Mouse (Mus musculus) midbrain, embryonic 15.5 days (tissue): ENCODE measurements around the gene Ebf3. TPM values are rescaled to one million over a fixed set of nuclear protein-coding genes. Genes with fewer than 3 reads are reported as not detected.

Experiments
- ATAC-seq: fragments of 200-750 bp; cut with Nextera tagmentation; replicated peaks from 2 replicates; pipeline ENCODE4 v1.8.0; 2017; ENCODE audit warnings: moderate TSS enrichment
- H3K27ac ChIP-seq: fragments of 300-500 bp; sonication (generic); 2 replicates; pipeline ENCODE4 v1.5.1; 2015; ENCODE audit warnings: mild to moderate bottlenecking, inconsistent platforms
- H3K27me3 ChIP-seq: fragments of 300-500 bp; sonication (generic); replicated peaks from 2 replicates; pipeline ENCODE4 v1.6.1; 2015; ENCODE audit warnings: inconsistent platforms
- H3K36me3 ChIP-seq: fragments of 300-500 bp; sonication (generic); replicated peaks from 2 replicates; pipeline ENCODE4 v1.6.1; 2015; ENCODE audit warnings: inconsistent platforms
- H3K4me1 ChIP-seq: fragments of 300-500 bp; sonication (generic); 2 replicates; pipeline ENCODE4 v1.6.1; 2015; ENCODE audit warnings: inconsistent platforms
- H3K4me2 ChIP-seq: fragments of 300-500 bp; sonication (generic); 2 replicates; pipeline ENCODE4 v1.6.1; 2015; ENCODE audit warnings: inconsistent platforms, mild to moderate bottlenecking, moderate library complexity
- H3K4me3 ChIP-seq: fragments of 300-500 bp; sonication (generic); 2 replicates; pipeline ENCODE4 v1.5.1; 2015; ENCODE audit warnings: mild to moderate bottlenecking, inconsistent platforms
- H3K9ac ChIP-seq: fragments of 300-500 bp; sonication (generic); 2 replicates; pipeline ENCODE4 v1.6.1; 2015; ENCODE audit warnings: mild to moderate bottlenecking, inconsistent platforms
- H3K9me3 ChIP-seq: fragments of 300-500 bp; sonication (generic); 2 replicates; pipeline ENCODE4 v1.6.1; 2016; ENCODE audit warnings: inconsistent platforms
- WGBS: fragments of 180-500 bp; shearing (Covaris S2); methylation state at CpG from one replicate; pipeline ENCODE4 v1.1.7; 2015; ENCODE audit warnings: mixed read lengths; 5-methylcytosine and 5-hydroxymethylcytosine counted together
- polyA plus RNA-seq: library from polyadenylated mRNA; unstranded; fragments of >200 nt; fragmentation: Nextera tagmentation; extraction: Ambion mirVana; gene quantifications from 2 replicates; pipeline ENCODE4 v1.2.1, GENCODE M21; 2015

The Ebf3 gene
- polyA plus RNA-seq, 1 experiment from 2014 or later, result 14.6 TPM

- Histone ChIP-seq H3K27ac (no peak overlapping the region), H3K27me3 (no peaks in the 10 kb centered on the region), H3K4me2 (no peak overlapping the region), H3K4me3 (no peak overlapping the region), H3K9ac (no peak overlapping the region), H3K4me1 (peaks cover 50% of the 10 kb centered on the region), H3K36me3 (no peaks in the 10 kb centered on the region), H3K9me3 (no peaks in the 10 kb centered on the region)
- WGBS, result 72% methylated on average over 8 of the region's 8 CpGs
- no peak for ATAC-seq
Measured at GRCm38 (mm10) chr7:137262330-137262729, 51.9 kb downstream of the Ebf3 start.

GRCm38 (mm10) chr7:137246213-137246872 is 67.9 kb downstream of the Ebf3 start:
- Histone ChIP-seq H3K27me3 (no peaks in the 10 kb centered on the region), H3K4me2 (no peak overlapping the region), H3K36me3 (no peaks in the 10 kb centered on the region), H3K27ac (0 out of 2 replicates have a peak overlapping the region, but pooled peaks have one; percentile 18), H3K9ac (no peak overlapping the region), H3K4me3 (no peak overlapping the region), H3K9me3 (no peaks in the 10 kb centered on the region), H3K4me1 (peaks cover 89% of the 10 kb centered on the region)
- 23% methylated on average over 11 of the region's 11 CpGs for WGBS
- ATAC-seq, result no peak

DNA sequence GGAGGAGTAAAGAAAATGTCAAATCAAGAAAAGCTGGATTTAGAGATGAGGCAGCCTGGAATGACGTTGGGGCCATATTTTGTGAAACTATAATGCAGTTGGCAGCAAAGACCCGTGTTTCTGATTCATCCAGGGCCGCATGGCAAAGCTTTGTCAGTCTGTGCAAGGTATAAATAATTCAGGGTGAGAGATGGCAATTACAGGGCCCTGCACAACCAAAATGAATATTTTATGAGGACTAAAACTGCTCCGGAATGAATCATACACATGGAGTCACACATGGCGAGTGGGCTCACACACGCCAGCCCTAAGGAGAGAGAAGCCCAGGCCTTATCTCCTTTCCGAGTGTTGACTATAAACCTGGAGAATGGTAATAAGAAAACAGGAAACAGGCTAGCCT is 69.4 kb downstream of the Ebf3 start:
- Histone ChIP-seq H3K4me1 (peaks cover 91% of the 10 kb centered on the region), H3K27ac (peak overlapping the region; percentile 73), H3K27me3 (no peaks in the 10 kb centered on the region), H3K9me3 (no peaks in the 10 kb centered on the region), H3K4me3 (no peak overlapping the region), H3K9ac (no peak overlapping the region), H3K4me2 (no peak overlapping the region), H3K36me3 (no peaks in the 10 kb centered on the region)
- peak; percentile 40; the same call in 1 of the 2 replicates for ATAC-seq
- WGBS, result 34% methylated on average over 7 of the region's 7 CpGs

DNA sequence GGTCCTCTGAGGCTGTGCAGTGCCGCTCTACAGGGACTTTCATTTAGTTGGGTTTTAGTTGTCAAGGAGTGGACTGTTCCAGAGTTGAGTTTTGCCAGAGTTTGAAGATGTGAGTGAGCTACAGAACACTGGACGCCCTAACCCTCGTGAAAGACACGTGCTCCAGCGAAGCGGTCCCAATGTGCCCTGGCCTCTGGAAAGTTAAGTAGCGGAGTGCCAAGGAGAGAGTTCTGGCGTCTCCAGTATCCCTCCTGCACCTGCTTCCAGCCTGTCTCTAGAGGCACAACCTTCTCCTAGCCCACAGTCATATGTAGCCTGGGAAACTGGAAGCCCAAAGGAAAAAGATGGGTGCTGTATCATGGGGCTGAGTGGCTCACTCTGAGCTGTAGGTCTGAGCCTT is 73.8 kb downstream of the Ebf3 start:
- peak overlapping the region; percentile 14 for H3K27ac ChIP-seq
- no peaks in the 10 kb centered on the region for H3K36me3 ChIP-seq
- WGBS, result 86% methylated on average over 8 of the region's 8 CpGs
- no peaks in the 10 kb centered on the region for H3K27me3 ChIP-seq
- H3K4me3 ChIP-seq, result no peak overlapping the region
- H3K9me3 ChIP-seq, result no peaks in the 10 kb centered on the region
- H3K4me1 ChIP-seq, result peaks cover 81% of the 10 kb centered on the region
- no peak overlapping the region for H3K9ac ChIP-seq
- ATAC-seq, result no peak
- no peak overlapping the region for H3K4me2 ChIP-seq

DNA sequence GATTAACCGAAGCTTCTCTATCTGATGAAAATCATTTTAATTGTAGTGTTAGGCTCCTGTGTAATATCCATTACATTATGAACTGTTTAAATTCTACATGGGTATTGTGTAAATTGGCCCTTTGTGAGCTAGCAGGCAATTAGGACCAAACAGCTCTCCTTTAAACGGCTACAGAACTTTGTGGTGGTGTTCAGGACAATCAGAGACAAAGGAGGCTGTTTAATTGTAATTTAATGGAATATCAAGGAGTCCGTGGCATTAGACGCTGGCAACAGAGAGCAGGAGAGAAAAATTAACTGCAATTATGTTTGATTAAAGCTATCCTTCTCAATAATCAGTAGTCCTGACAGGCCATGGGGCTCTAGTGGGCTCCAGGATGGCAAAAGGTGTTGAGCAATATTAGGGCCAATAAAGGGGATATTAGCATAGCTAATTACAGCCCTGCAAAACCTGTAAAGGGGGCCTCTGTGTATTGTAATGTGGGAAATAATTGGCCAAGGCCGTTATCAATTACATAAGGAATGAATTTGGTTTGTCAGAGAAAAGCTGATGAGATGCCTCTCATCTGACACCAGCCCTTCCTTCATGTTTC is 74.6 kb downstream of the Ebf3 start:
- no peak overlapping the region for H3K4me2 ChIP-seq
- no peaks in the 10 kb centered on the region for H3K36me3 ChIP-seq
- WGBS, result 51% methylated on average over 5 of the region's 5 CpGs
- H3K9ac ChIP-seq, result no peak overlapping the region
- H3K4me1 ChIP-seq, result peaks cover 73% of the 10 kb centered on the region
- H3K4me3 ChIP-seq, result no peak overlapping the region
- H3K27ac ChIP-seq, result peak overlapping the region; percentile 14; the same call in 1 of the 2 replicates
- no peak for ATAC-seq
- no peaks in the 10 kb centered on the region for H3K27me3 ChIP-seq
- no peaks in the 10 kb centered on the region for H3K9me3 ChIP-seq

GRCm38 (mm10) chr7:137237419-137237818 is 76.8 kb downstream of the Ebf3 start:
- Histone ChIP-seq H3K9ac (no peak overlapping the region), H3K36me3 (no peaks in the 10 kb centered on the region), H3K27me3 (no peaks in the 10 kb centered on the region), H3K4me1 (peaks cover 52% of the 10 kb centered on the region), H3K9me3 (no peaks in the 10 kb centered on the region), H3K4me3 (no peak overlapping the region), H3K27ac (peak overlapping the region; percentile 66), H3K4me2 (no peak overlapping the region)
- 39% methylated on average over 12 of the region's 12 CpGs for WGBS
- ATAC-seq, result no peak

- ATAC-seq, result no peak
- Histone ChIP-seq H3K9ac (no peak overlapping the region), H3K4me2 (no peak overlapping the region), H3K27ac (no peak overlapping the region), H3K4me1 (peaks cover 45% of the 10 kb centered on the region), H3K9me3 (no peaks in the 10 kb centered on the region), H3K4me3 (no peak overlapping the region), H3K36me3 (no peaks in the 10 kb centered on the region), H3K27me3 (no peaks in the 10 kb centered on the region)
- WGBS, result 93% methylated on average over 3 of the region's 3 CpGs
Measured at GRCm38 (mm10) chr7:137223823-137224222, 90.4 kb downstream of the Ebf3 start.

DNA sequence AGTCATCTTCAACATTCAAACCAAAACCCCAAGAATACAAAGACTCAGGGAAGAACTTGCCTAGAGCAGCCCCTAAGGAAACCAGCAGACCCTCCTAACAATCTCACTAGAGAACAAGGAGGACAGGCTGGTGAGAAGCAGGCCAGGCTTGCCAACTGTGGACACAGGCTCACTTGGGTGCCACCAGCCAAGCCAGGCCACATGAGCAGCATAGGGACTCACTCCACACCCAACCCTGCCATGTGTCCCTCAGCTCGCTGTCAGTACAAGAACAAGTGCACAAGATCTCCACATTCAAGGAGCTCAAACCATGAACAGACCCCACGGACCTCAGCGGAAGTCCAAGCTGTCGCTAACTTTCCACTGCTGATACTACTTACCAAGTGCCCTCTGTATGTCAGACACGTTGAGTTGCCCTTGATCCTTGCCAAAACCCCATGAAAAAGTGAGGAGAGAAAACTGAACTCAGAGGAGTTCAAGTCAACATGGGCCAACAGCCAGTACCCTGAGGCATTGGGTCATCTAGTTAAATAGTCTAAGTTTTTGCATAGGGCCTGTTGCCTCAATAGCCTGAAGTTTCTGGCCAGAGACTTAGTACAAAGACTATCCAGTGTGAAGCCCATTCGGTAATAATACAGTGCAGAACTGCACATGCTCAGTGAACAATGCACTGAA is 91.3 kb downstream of the Ebf3 start:
- Histone ChIP-seq H3K9me3 (no peaks in the 10 kb centered on the region), H3K9ac (no peak overlapping the region), H3K36me3 (no peaks in the 10 kb centered on the region), H3K27ac (no peak overlapping the region), H3K4me3 (no peak overlapping the region), H3K4me1 (peaks cover 37% of the 10 kb centered on the region), H3K4me2 (no peak overlapping the region), H3K27me3 (no peaks in the 10 kb centered on the region)
- no peak for ATAC-seq
- WGBS, result 88% methylated on average over 6 of the region's 6 CpGs

DNA sequence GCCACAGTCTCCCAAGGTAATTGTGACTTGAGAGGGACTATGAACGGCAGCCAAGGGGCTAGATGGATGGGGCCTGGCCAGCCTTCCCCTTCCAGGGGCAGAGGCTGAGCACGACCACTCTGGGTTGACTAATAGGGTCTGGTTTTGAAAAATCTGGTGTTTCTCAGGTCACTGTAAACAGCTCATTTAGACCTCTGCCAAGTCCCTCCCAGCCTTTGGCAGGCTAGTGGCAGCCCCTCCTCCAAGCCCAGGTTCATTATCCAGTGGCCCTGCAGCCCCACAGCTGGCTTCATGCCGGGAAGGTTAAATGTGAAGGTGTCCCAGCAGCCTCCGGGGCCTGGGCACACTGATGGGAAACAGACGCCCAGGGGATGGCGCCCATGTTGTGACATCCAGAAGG is 92.6 kb downstream of the Ebf3 start:
- Histone ChIP-seq H3K27ac (peak overlapping the region; percentile 16; the same call in 1 of the 2 replicates), H3K4me1 (peaks cover 23% of the 10 kb centered on the region), H3K9me3 (no peaks in the 10 kb centered on the region), H3K9ac (no peak overlapping the region), H3K36me3 (no peaks in the 10 kb centered on the region), H3K4me2 (no peak overlapping the region), H3K4me3 (no peak overlapping the region), H3K27me3 (no peaks in the 10 kb centered on the region)
- ATAC-seq, result peak; percentile 63
- 20% methylated on average over 6 of the region's 6 CpGs for WGBS

DNA sequence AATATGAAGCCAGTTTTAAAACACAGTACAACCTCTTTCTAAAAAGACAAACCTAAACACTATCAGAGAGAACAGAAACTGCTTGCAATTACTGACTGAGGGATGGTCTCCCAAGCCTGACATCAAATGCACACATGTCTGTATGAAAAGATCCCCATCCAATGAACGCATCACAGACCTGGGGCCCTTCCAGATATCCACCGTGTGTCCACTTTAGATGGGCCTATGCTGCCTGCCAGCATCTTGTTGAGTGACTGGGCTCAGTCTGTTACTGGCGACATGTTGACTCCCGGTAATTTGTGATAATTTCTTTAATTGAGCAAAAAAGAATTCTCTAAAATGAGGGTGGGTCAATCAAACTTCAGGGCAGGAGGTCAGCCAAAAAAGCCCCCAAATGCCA is 93.8 kb downstream of the Ebf3 start:
- ATAC-seq, result no peak
- H3K27ac ChIP-seq, result no peak overlapping the region

GRCm38 (mm10) chr7:137218706-137219105 is 95.5 kb downstream of the Ebf3 start:
- Histone ChIP-seq H3K4me1 (peaks cover 14% of the 10 kb centered on the region), H3K36me3 (no peaks in the 10 kb centered on the region), H3K27ac (no peak overlapping the region), H3K4me2 (no peak overlapping the region), H3K27me3 (no peaks in the 10 kb centered on the region), H3K9me3 (no peaks in the 10 kb centered on the region), H3K9ac (no peak overlapping the region), H3K4me3 (no peak overlapping the region)
- ATAC-seq, result no peak
- WGBS, result 91% methylated on average over 12 of the region's 12 CpGs

More for the DNA sequence above, 93.8 kb downstream of the Ebf3 start:
- Histone ChIP-seq H3K4me3 (no peak overlapping the region), H3K9me3 (no peaks in the 10 kb centered on the region), H3K27me3 (no peaks in the 10 kb centered on the region), H3K4me1 (peaks cover 14% of the 10 kb centered on the region), H3K4me2 (no peak overlapping the region), H3K36me3 (no peaks in the 10 kb centered on the region), H3K9ac (no peak overlapping the region)
- 82% methylated on average over 4 of the region's 4 CpGs for WGBS

DNA sequence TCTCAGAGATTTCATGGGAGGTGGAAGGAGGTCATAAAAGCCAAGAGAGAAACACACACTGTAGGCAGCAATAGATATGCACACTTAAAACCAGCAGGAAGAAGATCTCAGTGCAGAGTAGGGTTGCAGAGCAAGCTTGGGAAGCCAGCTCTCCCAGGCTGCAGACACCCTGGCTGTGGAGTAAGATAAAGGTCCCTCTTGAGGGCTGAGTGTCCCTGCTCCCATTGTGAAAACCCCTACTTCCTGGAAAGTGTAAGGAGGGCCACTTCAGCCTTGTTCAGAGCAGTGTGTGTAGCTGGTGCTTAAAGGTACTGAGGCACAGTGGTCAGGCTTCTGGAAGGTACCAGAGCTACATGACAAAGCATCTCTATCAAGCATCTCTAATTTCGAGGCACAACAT is 100.8 kb downstream of the Ebf3 start:
- 0 out of 2 replicates have a peak overlapping the region, but pooled peaks have one; percentile 7 for H3K27ac ChIP-seq
- H3K4me1 ChIP-seq, result peaks cover 30% of the 10 kb centered on the region
- ATAC-seq, result no peak

More for the DNA sequence above, 100.8 kb downstream of the Ebf3 start:
- H3K4me3 ChIP-seq, result no peak overlapping the region
- H3K27me3 ChIP-seq, result no peaks in the 10 kb centered on the region
- WGBS, result 64% methylated on average over 1 of the region's 1 CpGs
- no peak overlapping the region for H3K9ac ChIP-seq
- no peaks in the 10 kb centered on the region for H3K9me3 ChIP-seq
- H3K4me2 ChIP-seq, result no peak overlapping the region
- no peaks in the 10 kb centered on the region for H3K36me3 ChIP-seq
